Mouse (Mus musculus): ENCODE measurements at regions not wholly inside any gene's neighbourhood (a gene's known extent, or its start where the extent isn't known, plus 50 kb on each side); places are given as distances from the start of the nearest gene placed in this dataset.

DNA sequence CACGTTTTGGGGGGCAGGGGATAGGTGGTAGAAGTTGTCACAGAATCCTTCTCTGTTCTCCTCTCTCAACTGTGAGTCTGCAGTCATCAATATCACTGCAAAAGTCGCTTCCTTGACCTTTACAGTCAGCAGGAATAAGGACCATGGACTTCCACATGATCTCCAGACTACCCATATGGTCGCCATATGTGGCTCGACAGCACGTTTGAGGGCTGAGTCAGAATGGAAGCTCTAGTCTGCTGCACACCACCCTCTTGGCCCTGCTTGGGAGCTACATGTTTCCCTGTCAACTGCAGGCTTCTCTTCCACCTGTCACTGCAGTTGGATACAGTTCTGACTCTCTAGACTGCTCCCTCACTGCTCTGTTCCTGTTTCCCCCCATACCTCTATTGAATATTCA is 590.6 kb downstream of the Isl1 start:
- Histone ChIP-seq H3K9me3 (replicated peaks; ENCODE audit: control insufficient read depth, insufficient read depth, low read length, poor library complexity, severe bottlenecking) (no peaks in the 10 kb centered on the region), H3K9ac (ENCODE audit: low read depth, poor library complexity, severe bottlenecking) (no peak overlapping the region), H3K4me1 (ENCODE audit: control insufficient read depth, insufficient read depth, low read length) (no peaks in the 10 kb centered on the region), H3K4me3 (ENCODE audit: low read depth, low read length) (no peak overlapping the region), H3K27ac (ENCODE audit: insufficient read depth, low read length) (no peak overlapping the region), H3K36me3 (ENCODE audit: control insufficient read depth, insufficient read depth, low read length, poor library complexity, severe bottlenecking) (no peaks in the 10 kb centered on the region), H3K27me3 (ENCODE audit: control insufficient read depth, insufficient read depth, low read length, poor library complexity, severe bottlenecking) (no peaks in the 10 kb centered on the region)
- no peak for TF ChIP-seq EP300 (IDR thresholded peaks at IDR 0.05; ENCODE audit: insufficient read depth, low read depth, low read length)
- no peak for TF ChIP-seq CTCF (IDR thresholded peaks at IDR 0.05; ENCODE audit: low read depth, low read length)
- TF ChIP-seq POLR2A (IDR thresholded peaks at IDR 0.05; ENCODE audit: insufficient read depth, low read length) = no peak

- Histone ChIP-seq H3K4me3 (ENCODE audit: low read depth, low read length) (no peak overlapping the region), H3K9me3 (replicated peaks; ENCODE audit: control insufficient read depth, insufficient read depth, low read length, poor library complexity, severe bottlenecking) (no peaks in the 10 kb centered on the region), H3K27me3 (ENCODE audit: control insufficient read depth, insufficient read depth, low read length, poor library complexity, severe bottlenecking) (no peaks in the 10 kb centered on the region), H3K4me1 (ENCODE audit: control insufficient read depth, insufficient read depth, low read length) (no peaks in the 10 kb centered on the region), H3K36me3 (ENCODE audit: control insufficient read depth, insufficient read depth, low read length, poor library complexity, severe bottlenecking) (no peaks in the 10 kb centered on the region), H3K27ac (ENCODE audit: insufficient read depth, low read length) (no peak overlapping the region), H3K9ac (ENCODE audit: low read depth, poor library complexity, severe bottlenecking) (no peak overlapping the region)
- TF ChIP-seq POLR2A (IDR thresholded peaks at IDR 0.05; ENCODE audit: insufficient read depth, low read length) (no peak), EP300 (IDR thresholded peaks at IDR 0.05; ENCODE audit: insufficient read depth, low read depth, low read length) (no peak), CTCF (IDR thresholded peaks at IDR 0.05; ENCODE audit: low read depth, low read length) (no peak)
Measured at GRCm38 (mm10) chr13:115696197-115696596, 594.4 kb upstream of the Itga1 start.

GRCm38 (mm10) chr13:115687426-115687825 is 585.7 kb upstream of the Itga1 start:
- no peaks in the 10 kb centered on the region for H3K9me3 ChIP-seq (replicated peaks; ENCODE audit: control insufficient read depth, insufficient read depth, low read length, poor library complexity, severe bottlenecking)
- H3K36me3 ChIP-seq (ENCODE audit: control insufficient read depth, insufficient read depth, low read length, poor library complexity, severe bottlenecking) = no peaks in the 10 kb centered on the region
- no peak overlapping the region for H3K9ac ChIP-seq (ENCODE audit: low read depth, poor library complexity, severe bottlenecking)
- no peaks in the 10 kb centered on the region for H3K4me1 ChIP-seq (ENCODE audit: control insufficient read depth, insufficient read depth, low read length)
- no peak overlapping the region for H3K4me3 ChIP-seq (ENCODE audit: low read depth, low read length)
- H3K27me3 ChIP-seq (ENCODE audit: control insufficient read depth, insufficient read depth, low read length, poor library complexity, severe bottlenecking) = no peaks in the 10 kb centered on the region
- H3K27ac ChIP-seq (ENCODE audit: insufficient read depth, low read length) = no peak overlapping the region
- no peak for TF ChIP-seq POLR2A (IDR thresholded peaks at IDR 0.05; ENCODE audit: insufficient read depth, low read length)
- no peak for TF ChIP-seq EP300 (IDR thresholded peaks at IDR 0.05; ENCODE audit: insufficient read depth, low read depth, low read length)
- no peak for TF ChIP-seq CTCF (IDR thresholded peaks at IDR 0.05; ENCODE audit: low read depth, low read length)

DNA sequence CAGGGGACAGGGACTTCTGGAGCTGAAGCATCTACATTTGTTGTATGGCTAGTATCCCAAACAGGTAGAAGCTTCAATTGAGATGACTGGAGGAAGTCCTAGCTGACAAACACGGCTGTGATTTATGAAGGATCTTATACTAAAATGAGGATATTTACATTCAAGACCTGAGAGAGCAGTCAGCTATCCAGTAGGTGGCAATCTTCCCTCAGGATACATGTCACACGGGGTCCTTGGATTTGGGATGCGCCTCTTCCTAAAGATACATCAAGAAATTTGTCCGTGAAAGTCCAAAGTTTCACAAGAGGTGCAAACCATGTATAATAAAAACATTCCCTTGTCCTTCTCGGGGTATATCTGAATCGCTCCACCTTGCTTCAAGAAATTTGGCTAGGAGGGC is 577.8 kb upstream of the Itga1 start:
- Histone ChIP-seq H3K36me3 (ENCODE audit: control insufficient read depth, insufficient read depth, low read length, poor library complexity, severe bottlenecking) (no peaks in the 10 kb centered on the region), H3K4me3 (ENCODE audit: low read depth, low read length) (no peak overlapping the region), H3K9ac (ENCODE audit: low read depth, poor library complexity, severe bottlenecking) (no peak overlapping the region), H3K9me3 (replicated peaks; ENCODE audit: control insufficient read depth, insufficient read depth, low read length, poor library complexity, severe bottlenecking) (no peaks in the 10 kb centered on the region), H3K27me3 (ENCODE audit: control insufficient read depth, insufficient read depth, low read length, poor library complexity, severe bottlenecking) (no peaks in the 10 kb centered on the region), H3K27ac (ENCODE audit: insufficient read depth, low read length) (no peak overlapping the region), H3K4me1 (ENCODE audit: control insufficient read depth, insufficient read depth, low read length) (no peaks in the 10 kb centered on the region)
- no peak for TF ChIP-seq CTCF (IDR thresholded peaks at IDR 0.05; ENCODE audit: low read depth, low read length)
- TF ChIP-seq POLR2A (IDR thresholded peaks at IDR 0.05; ENCODE audit: insufficient read depth, low read length) = no peak
- TF ChIP-seq EP300 (IDR thresholded peaks at IDR 0.05; ENCODE audit: insufficient read depth, low read depth, low read length) = no peak

- no peak overlapping the region for H3K9ac ChIP-seq (ENCODE audit: low read depth, poor library complexity, severe bottlenecking)
- no peaks in the 10 kb centered on the region for H3K4me1 ChIP-seq (ENCODE audit: control insufficient read depth, insufficient read depth, low read length)
- H3K36me3 ChIP-seq (ENCODE audit: control insufficient read depth, insufficient read depth, low read length, poor library complexity, severe bottlenecking) = no peaks in the 10 kb centered on the region
- H3K9me3 ChIP-seq (replicated peaks; ENCODE audit: control insufficient read depth, insufficient read depth, low read length, poor library complexity, severe bottlenecking) = no peaks in the 10 kb centered on the region
- no peak overlapping the region for H3K4me3 ChIP-seq (ENCODE audit: low read depth, low read length)
- no peaks in the 10 kb centered on the region for H3K27me3 ChIP-seq (ENCODE audit: control insufficient read depth, insufficient read depth, low read length, poor library complexity, severe bottlenecking)
- TF ChIP-seq POLR2A (IDR thresholded peaks at IDR 0.05; ENCODE audit: insufficient read depth, low read length) (no peak), EP300 (IDR thresholded peaks at IDR 0.05; ENCODE audit: insufficient read depth, low read depth, low read length) (no peak), CTCF (IDR thresholded peaks at IDR 0.05; ENCODE audit: low read depth, low read length) (no peak)
- no peak overlapping the region for H3K27ac ChIP-seq (ENCODE audit: insufficient read depth, low read length)
Measured at GRCm38 (mm10) chr13:115676836-115677235, 575.1 kb upstream of the Itga1 start.

DNA sequence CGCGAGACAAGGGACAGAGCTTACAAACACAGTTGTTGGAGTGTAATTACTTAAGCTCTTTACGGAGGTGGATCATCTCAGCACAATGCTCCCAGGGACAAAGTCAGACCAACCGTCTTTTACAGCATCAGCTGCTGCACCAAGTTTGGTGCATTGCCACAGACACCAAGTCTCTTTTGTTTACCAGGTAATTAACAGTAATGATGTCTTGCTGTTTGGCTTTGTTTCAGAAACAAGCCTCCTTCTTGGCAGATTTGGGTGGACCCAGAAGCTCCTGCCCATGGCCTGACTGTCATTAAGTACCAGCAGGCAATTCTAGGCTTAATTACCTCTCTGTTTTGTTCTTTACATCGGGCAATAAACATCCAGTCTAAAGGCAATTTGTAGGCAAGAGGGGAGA is 572.0 kb upstream of the Itga1 start:
- Histone ChIP-seq H3K4me3 (ENCODE audit: low read depth, low read length) (no peak overlapping the region), H3K4me1 (ENCODE audit: control insufficient read depth, insufficient read depth, low read length) (no peaks in the 10 kb centered on the region), H3K9me3 (replicated peaks; ENCODE audit: control insufficient read depth, insufficient read depth, low read length, poor library complexity, severe bottlenecking) (no peaks in the 10 kb centered on the region), H3K27me3 (ENCODE audit: control insufficient read depth, insufficient read depth, low read length, poor library complexity, severe bottlenecking) (no peaks in the 10 kb centered on the region), H3K27ac (ENCODE audit: insufficient read depth, low read length) (no peak overlapping the region), H3K36me3 (ENCODE audit: control insufficient read depth, insufficient read depth, low read length, poor library complexity, severe bottlenecking) (no peaks in the 10 kb centered on the region), H3K9ac (ENCODE audit: low read depth, poor library complexity, severe bottlenecking) (no peak overlapping the region)
- TF ChIP-seq CTCF (IDR thresholded peaks at IDR 0.05; ENCODE audit: low read depth, low read length) (no peak), POLR2A (IDR thresholded peaks at IDR 0.05; ENCODE audit: insufficient read depth, low read length) (no peak), EP300 (IDR thresholded peaks at IDR 0.05; ENCODE audit: insufficient read depth, low read depth, low read length) (no peak)

Data from ES-Bruce4 (cell line).